Mouse (Mus musculus): ENCODE data around the gene Naa30. TPM values are rescaled to one million over a fixed set of nuclear protein-coding genes. Genes with fewer than 3 reads are reported as not detected.
"Not testable (repeated sequence)": the region's sequence is repeated elsewhere in the genome, so short reads cannot be mapped to it uniquely, and the experiment has no call there.

Naa30 gene
- polyA plus RNA-seq, 1 experiment from 2014 or later: 14.6 TPM

GRCm38 (mm10) chr14:49173290-49174135, 1.5 kb downstream of the Naa30 start:
- ATAC-seq: peak; percentile 16; the same call in 1 of the 2 replicates
- Histone ChIP-seq H3K27ac (peak overlapping the region; percentile 91; the same call in 1 of the 2 replicates), H3K9me3 (no peaks in the 10 kb centered on the region), H3K4me3 (replicated peaks) (peak overlapping the region; percentile 98), H3K9ac (replicated peaks) (peak overlapping the region; percentile 97), H3K4me2 (replicated peaks) (peak overlapping the region; percentile 95), H3K36me3 (no peaks in the 10 kb centered on the region; the same call in 1 of the 2 replicates), H3K27me3 (no peaks in the 10 kb centered on the region), H3K4me1 (replicated peaks) (peaks cover 40% of the 10 kb centered on the region)
- 53% methylated on average over 16 of the region's 16 CpGs for WGBS

GRCm38 (mm10) chr14:49179736-49180135, 7.7 kb downstream of the Naa30 start:
- no peak overlapping the region for H3K4me2 ChIP-seq (replicated peaks)
- no peak overlapping the region for H3K4me3 ChIP-seq (replicated peaks)
- whole genome bisulfite sequencing: 80% methylated on average over 3 of the region's 3 CpGs
- no peaks in the 10 kb centered on the region for H3K27me3 ChIP-seq
- no peak for ATAC-seq
- H3K27ac ChIP-seq: no peak overlapping the region
- H3K4me1 ChIP-seq (replicated peaks): peaks cover 21% of the 10 kb centered on the region
- H3K9me3 ChIP-seq: no peaks in the 10 kb centered on the region; the same call in 1 of the 2 replicates
- H3K9ac ChIP-seq (replicated peaks): no peak overlapping the region
- peaks cover 28% of the 10 kb centered on the region for H3K36me3 ChIP-seq

- H3K9ac ChIP-seq (replicated peaks): no peak overlapping the region
- H3K27ac ChIP-seq: no peak overlapping the region
- no peak for ATAC-seq
- H3K4me3 ChIP-seq (replicated peaks): no peak overlapping the region
- H3K36me3 ChIP-seq: peaks cover 38% of the 10 kb centered on the region
- H3K9me3 ChIP-seq: no peaks in the 10 kb centered on the region; the same call in 1 of the 2 replicates
- WGBS: 91% methylated on average over 2 of the region's 2 CpGs
- H3K27me3 ChIP-seq: no peaks in the 10 kb centered on the region
- H3K4me2 ChIP-seq (replicated peaks): no peak overlapping the region
- H3K4me1 ChIP-seq (replicated peaks): no peaks in the 10 kb centered on the region
Measured at GRCm38 (mm10) chr14:49186270-49186669, 14.2 kb downstream of the Naa30 start.

DNA sequence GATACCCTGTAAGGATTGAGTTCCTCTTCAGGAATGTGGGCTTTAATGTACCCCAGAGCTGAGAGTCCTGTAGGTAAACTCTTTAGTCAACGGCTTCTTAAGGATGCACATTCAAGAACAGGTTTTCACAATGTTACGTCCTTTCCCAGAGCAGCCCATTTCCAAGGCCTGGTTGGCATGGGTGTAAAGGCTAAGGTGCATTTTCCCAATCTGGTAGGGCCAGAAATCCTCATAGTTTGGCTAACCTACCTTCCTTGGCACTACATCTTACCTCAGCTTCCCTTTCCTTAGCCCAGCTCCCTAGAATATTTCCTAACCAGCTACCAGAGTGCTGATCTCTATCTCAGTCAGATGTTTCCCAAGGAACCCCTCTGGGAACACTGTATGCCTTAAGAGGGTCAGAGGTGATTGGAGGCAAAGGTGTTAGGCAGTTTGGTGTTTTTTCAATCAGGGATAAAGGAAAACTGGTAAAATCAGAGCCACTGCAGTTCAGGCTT, 25.1 kb downstream of the Naa30 start:
- Histone ChIP-seq H3K9me3 (no peaks in the 10 kb centered on the region), H3K4me1 (replicated peaks) (no peaks in the 10 kb centered on the region), H3K27ac (no peak overlapping the region), H3K36me3 (peaks cover 3% of the 10 kb centered on the region; the same call in 1 of the 2 replicates), H3K27me3 (no peaks in the 10 kb centered on the region), H3K4me2 (replicated peaks) (no peak overlapping the region), H3K4me3 (replicated peaks) (no peak overlapping the region), H3K9ac (replicated peaks) (no peak overlapping the region)
- 95% methylated on average over 2 of the region's 2 CpGs for WGBS
- ATAC-seq: no peak

GRCm38 (mm10) chr14:49201073-49201778, 29.2 kb downstream of the Naa30 start:
- Histone ChIP-seq H3K4me3 (replicated peaks) (no peak overlapping the region), H3K4me1 (replicated peaks) (no peaks in the 10 kb centered on the region), H3K9me3 (no peaks in the 10 kb centered on the region), H3K27me3 (no peaks in the 10 kb centered on the region), H3K27ac (no peak overlapping the region), H3K4me2 (replicated peaks) (no peak overlapping the region), H3K36me3 (no peaks in the 10 kb centered on the region), H3K9ac (replicated peaks) (no peak overlapping the region)
- no peak for ATAC-seq
- WGBS: 84% methylated on average over 9 of the region's 9 CpGs

GRCm38 (mm10) chr14:49210215-49210614, 38.2 kb downstream of the Naa30 start:
- H3K9ac ChIP-seq (replicated peaks); H3K9me3 ChIP-seq; H3K27me3 ChIP-seq; H3K4me2 ChIP-seq (replicated peaks); H3K4me3 ChIP-seq (replicated peaks); H3K36me3 ChIP-seq; ATAC-seq; H3K27ac ChIP-seq; H3K4me1 ChIP-seq (replicated peaks): not testable (repeated sequence)
- 94% methylated on average over 3 of the region's 3 CpGs for WGBS

GRCm38 (mm10) chr14:49218677-49219076, 46.7 kb downstream of the Naa30 start:
- no peak overlapping the region for H3K4me2 ChIP-seq (replicated peaks)
- no peaks in the 10 kb centered on the region for H3K27me3 ChIP-seq
- no peak overlapping the region for H3K4me3 ChIP-seq (replicated peaks)
- no peaks in the 10 kb centered on the region for H3K36me3 ChIP-seq
- H3K9me3 ChIP-seq: no peaks in the 10 kb centered on the region
- H3K4me1 ChIP-seq (replicated peaks): no peaks in the 10 kb centered on the region
- no peak overlapping the region for H3K27ac ChIP-seq
- no peak for ATAC-seq
- no peak overlapping the region for H3K9ac ChIP-seq (replicated peaks)
- WGBS: 74% methylated on average over 7 of the region's 7 CpGs

GRCm38 (mm10) chr14:49219466-49220022, 47.5 kb downstream of the Naa30 start:
- H3K36me3 ChIP-seq; H3K9me3 ChIP-seq; H3K27me3 ChIP-seq; H3K9ac ChIP-seq (replicated peaks); ATAC-seq; H3K4me2 ChIP-seq (replicated peaks); H3K27ac ChIP-seq; H3K4me3 ChIP-seq (replicated peaks); H3K4me1 ChIP-seq (replicated peaks): not testable (repeated sequence)
- WGBS: 87% methylated on average over 4 of the region's 4 CpGs

GRCm38 (mm10) chr14:49221771-49222170, 49.7 kb downstream of the Naa30 start:
- Histone ChIP-seq H3K4me3 (replicated peaks) (no peak overlapping the region), H3K9me3 (no peaks in the 10 kb centered on the region), H3K4me1 (replicated peaks) (no peaks in the 10 kb centered on the region), H3K27me3 (no peaks in the 10 kb centered on the region), H3K4me2 (replicated peaks) (no peak overlapping the region), H3K36me3 (no peaks in the 10 kb centered on the region), H3K27ac (no peak overlapping the region), H3K9ac (replicated peaks) (no peak overlapping the region)
- WGBS: 84% methylated on average over 2 of the region's 2 CpGs
- no peak for ATAC-seq

DNA sequence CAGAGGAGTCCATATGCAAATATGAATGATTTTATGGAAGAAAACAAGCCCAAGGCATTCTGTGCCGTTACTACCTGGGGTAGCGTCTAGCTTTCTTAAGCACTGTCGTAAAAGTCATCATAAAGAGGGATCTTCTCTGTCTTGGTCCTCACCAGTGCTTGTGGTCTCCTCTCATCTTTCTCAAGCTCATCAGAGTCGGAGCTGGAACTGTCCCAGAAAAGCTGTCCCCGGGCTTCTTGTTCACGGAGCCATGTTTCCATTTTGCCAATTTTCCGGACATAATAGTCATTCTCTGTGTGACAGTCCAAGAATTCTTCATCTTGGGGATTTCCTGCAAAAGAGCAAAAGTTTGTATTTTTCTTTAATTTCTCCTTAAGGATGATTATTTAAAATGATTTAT, 54.4 kb downstream of the Naa30 start:
- 91% methylated on average over 7 of the region's 7 CpGs for WGBS
- H3K9me3 ChIP-seq: no peaks in the 10 kb centered on the region
- H3K4me1 ChIP-seq (replicated peaks): no peaks in the 10 kb centered on the region
- no peaks in the 10 kb centered on the region for H3K36me3 ChIP-seq
- no peak overlapping the region for H3K27ac ChIP-seq
- H3K4me3 ChIP-seq (replicated peaks): no peak overlapping the region
- H3K4me2 ChIP-seq (replicated peaks): no peak overlapping the region
- ATAC-seq: no peak
- no peak overlapping the region for H3K9ac ChIP-seq (replicated peaks)
- H3K27me3 ChIP-seq: no peaks in the 10 kb centered on the region

- H3K36me3 ChIP-seq: no peaks in the 10 kb centered on the region
- H3K4me2 ChIP-seq (replicated peaks): no peak overlapping the region
- no peak overlapping the region for H3K27ac ChIP-seq
- no peak overlapping the region for H3K9ac ChIP-seq (replicated peaks)
- no peaks in the 10 kb centered on the region for H3K4me1 ChIP-seq (replicated peaks)
- no peak for ATAC-seq
- H3K4me3 ChIP-seq (replicated peaks): no peak overlapping the region
- H3K9me3 ChIP-seq: no peaks in the 10 kb centered on the region
- H3K27me3 ChIP-seq: no peaks in the 10 kb centered on the region
- 81% methylated on average over 11 of the region's 11 CpGs for WGBS
Measured at GRCm38 (mm10) chr14:49226986-49227385, 55.0 kb downstream of the Naa30 start.

- Histone ChIP-seq H3K36me3 (no peaks in the 10 kb centered on the region), H3K4me3 (replicated peaks) (no peak overlapping the region), H3K9me3 (no peaks in the 10 kb centered on the region), H3K4me1 (replicated peaks) (no peaks in the 10 kb centered on the region), H3K4me2 (replicated peaks) (no peak overlapping the region), H3K9ac (replicated peaks) (no peak overlapping the region), H3K27ac (no peak overlapping the region), H3K27me3 (no peaks in the 10 kb centered on the region)
- WGBS: 72% methylated on average over 3 of the region's 3 CpGs
- ATAC-seq: no peak
Measured at GRCm38 (mm10) chr14:49231845-49232244, 59.8 kb downstream of the Naa30 start.

Data from midbrain, embryonic 13.5 days (tissue).